Mouse (Mus musculus) forebrain, embryonic 14.5 days (tissue): ENCODE data around the gene Cnot10. TPM values are rescaled to one million over a fixed set of nuclear protein-coding genes. Genes with fewer than 3 reads are reported as not detected.

Experiments used
- ATAC-seq: fragments of 200-750 bp; cut with Nextera tagmentation; 2 replicates; pipeline ENCODE4 v1.8.0; 2017; ENCODE audit warnings: mild to moderate bottlenecking, moderate library complexity
- DNase-seq: peaks from one replicate; pipeline ENCODE4 v3.0.0-alpha.2; 2015; ENCODE audit warnings: low spot score
- H3K27ac ChIP-seq: fragments of 300-500 bp; sonication (generic); 2 replicates; pipeline ENCODE4 v1.5.1; 2014; ENCODE audit warnings: low read depth, mild to moderate bottlenecking, control low read depth, low read length, moderate library complexity
- H3K27me3 ChIP-seq: fragments of 300-500 bp; sonication (generic); replicated peaks from 2 replicates; pipeline ENCODE4 v1.6.1; 2014; ENCODE audit warnings: low read length, control low read depth, mixed read lengths; ENCODE audit not compliant: control insufficient read depth, insufficient read depth
- H3K36me3 ChIP-seq: fragments of 300-500 bp; sonication (generic); 2 replicates; pipeline ENCODE4 v1.6.1; 2014; ENCODE audit warnings: low read length, control low read depth; ENCODE audit not compliant: control insufficient read depth, insufficient read depth
- H3K4me1 ChIP-seq: fragments of 300-500 bp; sonication (generic); 2 replicates; pipeline ENCODE4 v1.6.1; 2014; ENCODE audit warnings: antibody characterized with exemption, low read length, control low read depth; ENCODE audit not compliant: control insufficient read depth, insufficient read depth
- H3K4me2 ChIP-seq: fragments of 300-500 bp; sonication (generic); 2 replicates; pipeline ENCODE4 v1.6.1; 2014; ENCODE audit warnings: mild to moderate bottlenecking, control low read depth, low read length
- H3K4me3 ChIP-seq: fragments of 300-500 bp; sonication (generic); 2 replicates; pipeline ENCODE4 v1.5.1; 2014; ENCODE audit warnings: low read depth, low read length, control low read depth
- H3K9ac ChIP-seq: fragments of 300-500 bp; sonication (generic); 2 replicates; pipeline ENCODE4 v1.6.1; 2014; ENCODE audit warnings: mild to moderate bottlenecking, low read length, control low read depth, moderate library complexity
- H3K9me3 ChIP-seq: fragments of 300-500 bp; sonication (generic); replicated peaks from 2 replicates; pipeline ENCODE4 v1.6.1; 2016; ENCODE audit warnings: low read length, control low read depth, mixed read lengths; ENCODE audit not compliant: control insufficient read depth
- WGBS: fragments of 180-500 bp; shearing (Covaris S2); extraction: QIAGEN DNeasy Blood & Tissue Kit; methylation state at CpG from one replicate; pipeline ENCODE4 v1.1.7; 2014; 5-methylcytosine and 5-hydroxymethylcytosine counted together
- polyA plus RNA-seq: library from polyadenylated mRNA; unstranded; fragments of >200 nt; fragmentation: Nextera tagmentation; extraction: Ambion mirVana; gene quantifications from 2 replicates; pipeline ENCODE4 v1.2.1, GENCODE M21; 2014

Gene Cnot10
- polyA plus RNA-seq, 1 experiment from 2014 or later, result 54.6 TPM

DNA sequence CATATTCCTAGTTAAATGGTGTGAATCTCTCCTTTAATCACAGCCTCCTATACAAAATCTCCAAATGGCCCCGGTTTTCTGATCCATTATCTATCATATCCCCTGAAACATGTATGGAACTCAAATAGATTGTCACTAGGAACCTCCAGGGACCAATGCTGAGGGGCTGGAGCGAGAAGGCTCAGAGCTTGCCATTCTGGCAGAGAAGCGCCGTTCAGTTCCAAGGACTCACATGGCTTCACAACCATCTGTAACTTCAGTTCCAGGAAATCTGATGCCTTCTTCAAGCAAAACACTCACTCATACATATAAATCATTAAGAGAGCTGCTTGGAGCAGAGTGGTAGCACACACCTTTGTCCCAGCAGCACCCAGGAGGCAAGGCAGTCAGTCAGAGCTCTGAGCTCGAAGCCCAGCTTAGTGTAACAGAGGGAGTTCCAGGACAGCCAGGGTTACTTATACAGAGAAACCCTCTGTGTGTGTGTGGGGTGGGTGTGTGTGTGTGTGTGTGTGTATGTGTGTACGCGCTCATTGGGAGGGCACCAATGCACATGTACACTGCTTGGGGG lies 100.9 kb downstream of the Cnot10 start:
- Histone ChIP-seq H3K4me2 (no peak overlapping the region), H3K9ac (no peak overlapping the region), H3K9me3 (no peaks in the 10 kb centered on the region), H3K27ac (no peak overlapping the region), H3K36me3 (no peaks in the 10 kb centered on the region), H3K4me3 (no peak overlapping the region), H3K4me1 (0 out of 2 replicates have a peak, but pooled peaks cover 3% of the 10 kb centered on the region), H3K27me3 (no peaks in the 10 kb centered on the region)
- WGBS, result 78% methylated on average over 7 of the region's 7 CpGs
- ATAC-seq, result no peak
- DNase-seq, result no peak

- Histone ChIP-seq H3K36me3 (no peaks in the 10 kb centered on the region), H3K27ac (no peak overlapping the region), H3K4me3 (no peak overlapping the region), H3K9me3 (no peaks in the 10 kb centered on the region), H3K4me2 (no peak overlapping the region), H3K27me3 (no peaks in the 10 kb centered on the region), H3K9ac (no peak overlapping the region), H3K4me1 (0 out of 2 replicates have a peak, but pooled peaks cover 3% of the 10 kb centered on the region)
- ATAC-seq, result no peak
- DNase-seq, result no peak
- 25% methylated on average over 2 of the region's 2 CpGs for WGBS
These were observed 103.4 kb downstream of the Cnot10 start for GRCm38 (mm10) chr9:114536628-114537027.

Other genes with a start within 250 kb of the Cnot10 start
- 23.6 and 26.2 TPM in 2 replicates for gene Crtap, start 249.5 kb downstream of the Cnot10 start, polyA plus RNA-seq
- gene Glb1, start 239.1 kb downstream of the Cnot10 start, polyA plus RNA-seq, result 25.9 and 26.3 TPM in 2 replicates
- 1.7 and 1.8 TPM in 2 replicates for gene Tmppe, start 239.1 kb downstream of the Cnot10 start, polyA plus RNA-seq
- not detected in 2 replicates for gene Ccr4, start 135.3 kb downstream of the Cnot10 start, polyA plus RNA-seq
- not detected in 2 replicates for gene C130032M10Rik, start 124.5 kb downstream of the Cnot10 start, polyA plus RNA-seq
- 0.04 and 0.05 TPM in 2 replicates for gene Trim71, start 75.8 kb downstream of the Cnot10 start, polyA plus RNA-seq
- gene Dync1li1, start 48.6 kb upstream of the Cnot10 start, polyA plus RNA-seq, result 66.8 and 71.7 TPM in 2 replicates
- 23.9 and 26.1 TPM in 2 replicates for gene Cmtm6, start 90.9 kb upstream of the Cnot10 start, polyA plus RNA-seq
- 16.5 and 25.6 TPM in 2 replicates for gene Cmtm7, start 141.7 kb upstream of the Cnot10 start, polyA plus RNA-seq
- 8.7 and 9.5 TPM in 2 replicates for gene Cmtm8, start 204.0 kb upstream of the Cnot10 start, polyA plus RNA-seq